Mouse (Mus musculus) midbrain, embryonic 12.5 days (tissue): Measurements from ENCODE around the gene B3galt1. TPM values are rescaled to one million over a fixed set of nuclear protein-coding genes. Genes with fewer than 3 reads are reported as not detected.

Source experiments
- ATAC-seq: fragments of 200-750 bp; cut with Nextera tagmentation; 2 replicates; pipeline ENCODE4 v1.8.0; 2017; ENCODE audit warnings: low read depth, moderate TSS enrichment, moderate library complexity; ENCODE audit not compliant: low FRiP score
- H3K27ac ChIP-seq: fragments of 300-500 bp; sonication (generic); replicated peaks from 2 replicates; pipeline ENCODE4 v1.5.1; 2016; ENCODE audit warnings: mild to moderate bottlenecking
- H3K27me3 ChIP-seq: fragments of 300-500 bp; sonication (generic); 2 replicates; pipeline ENCODE4 v1.6.1; 2016; ENCODE audit warnings: mild to moderate bottlenecking
- H3K36me3 ChIP-seq: fragments of 300-500 bp; sonication (generic); 2 replicates; pipeline ENCODE4 v1.6.1; 2016
- H3K4me1 ChIP-seq: fragments of 300-500 bp; sonication (generic); 2 replicates; pipeline ENCODE4 v1.6.1; 2016
- H3K4me2 ChIP-seq: fragments of 300-500 bp; sonication (generic); replicated peaks from 2 replicates; pipeline ENCODE4 v1.6.1; 2016; ENCODE audit warnings: mild to moderate bottlenecking, moderate library complexity
- H3K4me3 ChIP-seq: fragments of 300-500 bp; sonication (generic); 2 replicates; pipeline ENCODE4 v1.5.1; 2016; ENCODE audit warnings: mild to moderate bottlenecking
- H3K9ac ChIP-seq: fragments of 300-500 bp; sonication (generic); replicated peaks from 2 replicates; pipeline ENCODE4 v1.6.1; 2016; ENCODE audit warnings: mild to moderate bottlenecking, moderate library complexity
- H3K9me3 ChIP-seq: fragments of 300-500 bp; sonication (generic); 2 replicates; pipeline ENCODE4 v1.6.1; 2016; ENCODE audit warnings: mild to moderate bottlenecking
- whole genome bisulfite sequencing: fragments of 180-500 bp; shearing (Covaris S2); methylation state at CpG from one replicate; pipeline ENCODE4 v1.1.7; 2016; 5-methylcytosine and 5-hydroxymethylcytosine counted together
- polyA plus RNA-seq: library from polyadenylated mRNA; unstranded; fragments of >200 nt; fragmentation: Nextera tagmentation; extraction: Ambion mirVana; gene quantifications from 2 replicates; pipeline ENCODE4 v1.2.1, GENCODE M21; 2016

The B3galt1 gene
- polyA plus RNA-seq, 1 experiment from 2014 or later: 24.3 TPM

- Histone ChIP-seq H3K27me3 (no peaks in the 10 kb centered on the region), H3K9ac (no peak overlapping the region), H3K4me3 (no peak overlapping the region), H3K27ac (no peak overlapping the region), H3K36me3 (no peaks in the 10 kb centered on the region), H3K9me3 (no peaks in the 10 kb centered on the region), H3K4me1 (no peaks in the 10 kb centered on the region), H3K4me2 (no peak overlapping the region)
- no peak for ATAC-seq
Measured at GRCm38 (mm10) chr2:67590408-67590807, 24.7 kb downstream of the B3galt1 start.

DNA sequence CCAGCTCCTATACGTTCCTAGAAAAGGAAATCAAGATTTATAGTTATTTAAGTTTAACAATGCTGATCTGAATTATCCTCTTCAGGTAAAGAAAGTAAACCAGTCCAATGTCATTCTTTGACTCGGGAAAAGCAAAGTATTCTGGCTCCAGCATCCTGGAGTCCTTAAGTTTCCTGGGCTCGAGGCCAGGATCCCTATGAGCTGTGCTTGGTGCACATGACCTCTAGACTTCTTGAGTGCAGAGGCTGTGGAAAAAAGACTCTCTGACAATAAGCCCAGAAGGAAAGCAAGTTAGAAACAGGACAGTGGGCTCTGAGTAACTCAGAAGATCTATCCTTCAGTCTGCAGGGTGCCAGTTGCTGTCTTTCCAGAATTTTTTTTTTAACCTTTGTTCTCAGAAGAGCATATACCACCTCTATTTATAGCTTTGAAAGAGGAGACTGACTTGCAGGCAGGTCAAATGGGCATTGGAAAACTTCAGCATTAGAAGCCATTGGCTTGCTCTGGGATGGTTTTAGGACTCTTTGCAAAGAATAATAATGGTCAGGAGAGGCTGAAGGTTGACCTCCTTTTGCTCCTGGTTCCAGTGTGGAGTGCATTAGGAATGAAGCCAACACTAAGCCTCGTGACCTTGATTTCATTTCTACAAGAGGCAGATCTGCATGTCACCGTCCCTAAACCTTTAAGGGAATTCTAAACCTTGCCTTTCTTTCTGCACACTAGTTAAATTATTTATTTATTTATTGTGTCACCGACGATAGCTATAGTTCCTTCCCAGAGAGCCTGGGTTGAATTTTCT is 26.4 kb downstream of the B3galt1 start:
- Histone ChIP-seq H3K27me3 (no peaks in the 10 kb centered on the region), H3K27ac (no peak overlapping the region), H3K4me1 (no peaks in the 10 kb centered on the region), H3K4me3 (no peak overlapping the region), H3K9ac (no peak overlapping the region), H3K36me3 (no peaks in the 10 kb centered on the region), H3K4me2 (no peak overlapping the region), H3K9me3 (no peaks in the 10 kb centered on the region)
- ATAC-seq: no peak
- 83% methylated on average over 7 of the region's 7 CpGs for whole genome bisulfite sequencing

DNA sequence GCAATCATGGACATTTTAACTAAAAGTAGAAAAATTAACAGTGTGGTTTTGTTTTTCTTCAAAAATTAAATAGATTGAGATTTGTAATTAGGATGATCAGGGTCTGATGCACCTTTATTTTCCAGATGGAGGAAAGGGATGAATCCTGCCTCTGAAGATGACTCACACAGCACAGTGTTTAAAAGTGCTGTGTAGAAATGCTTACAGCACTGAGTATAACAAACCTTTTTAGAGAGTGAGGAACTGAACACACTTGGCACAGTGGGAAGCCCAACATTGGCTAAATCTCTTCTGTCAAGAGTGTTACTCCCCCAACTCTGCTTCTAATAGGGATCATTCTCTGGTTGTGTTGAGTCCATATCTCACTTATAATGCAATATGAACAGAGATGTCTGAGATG is 57.2 kb downstream of the B3galt1 start:
- Histone ChIP-seq H3K9ac (no peak overlapping the region), H3K27me3 (no peaks in the 10 kb centered on the region), H3K4me3 (no peak overlapping the region), H3K4me1 (no peaks in the 10 kb centered on the region), H3K9me3 (no peaks in the 10 kb centered on the region), H3K4me2 (no peak overlapping the region), H3K36me3 (no peaks in the 10 kb centered on the region), H3K27ac (no peak overlapping the region)
- no peak for ATAC-seq

- Histone ChIP-seq H3K4me1 (no peaks in the 10 kb centered on the region), H3K9ac (no peak overlapping the region), H3K27me3 (no peaks in the 10 kb centered on the region), H3K9me3 (0 out of 2 replicates have a peak, but pooled peaks cover 5% of the 10 kb centered on the region), H3K4me3 (no peak overlapping the region), H3K27ac (no peak overlapping the region), H3K4me2 (no peak overlapping the region), H3K36me3 (no peaks in the 10 kb centered on the region)
- ATAC-seq: no peak
- WGBS: 75% methylated on average over 3 of the region's 3 CpGs
Measured at GRCm38 (mm10) chr2:67627667-67628066, 62.0 kb downstream of the B3galt1 start.

DNA sequence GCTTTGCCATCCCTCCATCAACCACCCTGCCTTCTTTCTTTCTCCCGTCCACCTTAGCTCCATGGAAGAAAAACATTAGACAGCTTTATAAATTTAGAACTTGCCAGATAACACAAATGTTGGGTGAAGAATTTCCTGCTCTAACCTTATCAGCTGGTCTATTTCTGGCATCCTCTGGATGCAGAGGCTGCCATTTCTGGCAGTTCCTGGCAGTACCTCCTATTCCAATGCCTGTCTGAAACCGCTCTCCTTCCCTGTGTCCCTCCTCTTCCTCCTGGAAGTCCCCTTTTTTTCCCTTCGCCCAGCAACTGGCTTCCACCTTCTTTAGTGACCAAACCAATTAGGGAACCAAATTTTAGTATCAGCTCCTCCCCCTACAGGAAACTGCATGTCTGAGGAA is 62.6 kb downstream of the B3galt1 start:
- H3K36me3 ChIP-seq: no peaks in the 10 kb centered on the region
- no peak overlapping the region for H3K9ac ChIP-seq
- no peaks in the 10 kb centered on the region for H3K4me1 ChIP-seq
- WGBS: 78% methylated on average over 3 of the region's 3 CpGs
- H3K27ac ChIP-seq: no peak overlapping the region
- H3K4me3 ChIP-seq: no peak overlapping the region
- H3K27me3 ChIP-seq: no peaks in the 10 kb centered on the region
- H3K4me2 ChIP-seq: no peak overlapping the region
- no peak for ATAC-seq
- H3K9me3 ChIP-seq: 0 out of 2 replicates have a peak, but pooled peaks cover 5% of the 10 kb centered on the region

DNA sequence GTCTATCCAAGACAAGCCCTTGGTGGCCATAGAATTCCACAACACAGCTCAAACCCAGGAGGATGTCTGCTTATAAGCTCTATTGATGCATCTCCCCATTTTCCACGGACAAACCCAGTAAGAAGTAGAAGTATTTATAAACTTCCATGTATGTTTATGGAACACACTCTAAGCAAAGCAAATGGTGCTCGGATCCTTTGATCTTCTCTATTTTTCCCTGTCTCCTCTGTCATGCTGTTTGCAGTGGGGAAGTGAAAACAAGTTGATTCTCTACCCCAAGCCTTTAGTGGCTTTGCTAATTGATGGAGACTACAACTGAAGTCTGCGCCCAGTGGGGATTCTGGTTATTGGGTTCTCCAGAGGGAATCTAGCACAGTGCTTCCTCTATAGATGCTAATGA is 89.2 kb downstream of the B3galt1 start:
- 78% methylated on average over 3 of the region's 3 CpGs for WGBS
- Histone ChIP-seq H3K4me2 (no peak overlapping the region), H3K27me3 (no peaks in the 10 kb centered on the region), H3K9me3 (no peaks in the 10 kb centered on the region), H3K36me3 (no peaks in the 10 kb centered on the region), H3K9ac (no peak overlapping the region), H3K4me3 (no peak overlapping the region), H3K27ac (no peak overlapping the region), H3K4me1 (no peaks in the 10 kb centered on the region)
- peak; percentile 9; the same call in 1 of the 2 replicates for ATAC-seq

DNA sequence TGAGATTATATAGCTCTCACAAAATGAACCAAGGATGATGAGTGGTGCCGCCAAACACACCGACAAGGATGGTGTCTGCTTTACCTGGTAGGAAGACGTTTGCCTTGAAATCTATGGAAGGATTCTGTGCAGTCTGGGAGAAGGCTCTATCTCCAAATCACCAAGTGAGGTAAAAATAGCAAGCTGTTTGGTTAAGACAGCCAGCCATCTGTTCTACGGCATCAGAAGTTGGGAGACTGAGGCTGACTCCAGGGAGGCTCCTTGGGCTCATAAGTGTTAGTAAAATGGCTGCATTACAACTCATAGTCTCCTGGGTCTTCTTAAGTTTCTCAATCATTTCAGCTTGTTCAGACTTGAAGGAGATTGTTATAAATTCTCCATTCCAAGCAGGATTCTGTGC is 91.7 kb downstream of the B3galt1 start:
- Histone ChIP-seq H3K36me3 (no peaks in the 10 kb centered on the region), H3K4me3 (no peak overlapping the region), H3K27me3 (no peaks in the 10 kb centered on the region), H3K4me1 (no peaks in the 10 kb centered on the region), H3K4me2 (no peak overlapping the region), H3K9me3 (no peaks in the 10 kb centered on the region), H3K9ac (no peak overlapping the region), H3K27ac (no peak overlapping the region)
- ATAC-seq: no peak
- WGBS: 88% methylated on average over 4 of the region's 4 CpGs

DNA sequence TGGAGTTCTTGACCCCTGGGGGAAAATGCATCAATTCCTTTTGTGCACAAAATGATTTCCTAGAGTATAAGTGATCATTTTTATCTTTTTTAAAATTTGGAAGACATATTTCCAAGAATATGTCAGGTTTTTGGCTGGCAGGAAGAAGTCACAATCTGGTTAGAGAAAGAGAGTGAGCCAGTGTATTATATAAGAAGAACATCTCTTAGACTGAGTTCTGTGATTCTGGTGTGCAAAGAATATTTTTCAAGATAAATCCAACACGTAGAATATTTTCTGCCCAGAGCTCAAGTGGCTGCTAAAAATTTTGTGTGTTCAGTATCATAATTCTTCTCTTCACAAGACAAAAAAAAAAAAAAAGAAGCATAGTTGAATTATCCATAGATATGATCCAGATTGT is 92.4 kb downstream of the B3galt1 start:
- Histone ChIP-seq H3K9me3 (no peaks in the 10 kb centered on the region), H3K4me2 (no peak overlapping the region), H3K4me1 (no peaks in the 10 kb centered on the region), H3K27me3 (no peaks in the 10 kb centered on the region), H3K4me3 (no peak overlapping the region), H3K36me3 (no peaks in the 10 kb centered on the region), H3K9ac (no peak overlapping the region), H3K27ac (no peak overlapping the region)
- ATAC-seq: no peak
- 86% methylated on average over 1 of the region's 1 CpGs for WGBS

DNA sequence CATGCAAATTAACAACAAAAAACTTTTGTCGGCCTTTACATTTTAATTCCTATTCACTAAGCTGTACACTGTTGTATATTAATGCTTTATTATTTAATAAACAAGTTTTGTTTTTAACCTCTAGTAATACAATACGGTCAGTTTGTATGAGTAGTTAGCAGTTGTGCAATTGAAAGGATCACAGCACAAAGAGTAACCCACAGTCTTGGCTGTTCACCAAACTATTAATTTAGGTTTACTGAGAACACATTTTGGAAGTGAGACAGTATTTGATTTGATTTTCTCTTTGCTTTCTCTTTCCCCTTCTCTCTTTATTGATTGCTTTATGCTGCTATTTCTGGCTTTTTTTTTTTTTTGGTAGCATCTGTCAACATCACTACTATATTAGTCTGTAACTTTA is 106.0 kb downstream of the B3galt1 start:
- ATAC-seq: no peak
- H3K9me3 ChIP-seq: no peaks in the 10 kb centered on the region
- no peaks in the 10 kb centered on the region for H3K36me3 ChIP-seq
- no peak overlapping the region for H3K27ac ChIP-seq
- no peak overlapping the region for H3K4me3 ChIP-seq
- no peak overlapping the region for H3K4me2 ChIP-seq
- no peaks in the 10 kb centered on the region for H3K4me1 ChIP-seq
- no peak overlapping the region for H3K9ac ChIP-seq
- WGBS: 94% methylated on average over 2 of the region's 2 CpGs
- no peaks in the 10 kb centered on the region for H3K27me3 ChIP-seq

- Histone ChIP-seq H3K4me1 (no peaks in the 10 kb centered on the region), H3K36me3 (no peaks in the 10 kb centered on the region), H3K27me3 (no peaks in the 10 kb centered on the region), H3K27ac (no peak overlapping the region), H3K4me2 (no peak overlapping the region), H3K4me3 (no peak overlapping the region), H3K9me3 (no peaks in the 10 kb centered on the region), H3K9ac (no peak overlapping the region)
- WGBS: 81% methylated on average over 4 of the region's 4 CpGs
- no peak for ATAC-seq
Measured at GRCm38 (mm10) chr2:67677697-67678096, 112.0 kb downstream of the B3galt1 start.

- no peak overlapping the region for H3K27ac ChIP-seq
- WGBS: 88% methylated on average over 5 of the region's 5 CpGs
- no peak for ATAC-seq
Measured at GRCm38 (mm10) chr2:67724249-67724648, 158.6 kb downstream of the B3galt1 start.

DNA sequence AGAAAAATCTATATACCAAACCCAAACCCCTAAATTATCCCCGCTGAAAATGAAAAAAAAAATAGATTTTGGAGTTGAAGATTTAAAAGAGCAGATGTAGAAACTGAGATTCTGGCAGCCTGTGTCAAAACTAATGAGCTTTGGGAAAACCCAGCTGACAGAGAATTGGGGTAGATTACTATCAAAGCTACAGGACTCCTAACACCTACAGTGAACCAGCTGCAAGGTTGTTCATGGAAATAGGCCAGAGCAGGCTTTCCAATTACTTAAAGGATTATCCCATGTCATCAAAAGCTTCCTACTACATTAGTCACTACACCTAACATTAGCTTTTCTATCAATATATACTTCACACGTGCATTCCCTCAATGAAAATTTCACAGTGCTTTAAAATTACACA is 165.1 kb downstream of the B3galt1 start:
- Histone ChIP-seq H3K4me3 (no peak overlapping the region), H3K4me2 (no peak overlapping the region), H3K9me3 (no peaks in the 10 kb centered on the region), H3K4me1 (no peaks in the 10 kb centered on the region), H3K9ac (no peak overlapping the region), H3K27ac (no peak overlapping the region), H3K36me3 (no peaks in the 10 kb centered on the region), H3K27me3 (no peaks in the 10 kb centered on the region)
- WGBS: 69% methylated on average over 2 of the region's 2 CpGs
- no peak for ATAC-seq

More at GRCm38 (mm10) chr2:67724249-67724648, 158.6 kb downstream of the B3galt1 start:
- Histone ChIP-seq H3K4me1 (no peaks in the 10 kb centered on the region), H3K4me3 (no peak overlapping the region), H3K9me3 (no peaks in the 10 kb centered on the region), H3K36me3 (no peaks in the 10 kb centered on the region), H3K27me3 (no peaks in the 10 kb centered on the region), H3K9ac (no peak overlapping the region), H3K4me2 (no peak overlapping the region)

- Histone ChIP-seq H3K4me1 (peaks cover 2% of the 10 kb centered on the region; the same call in 1 of the 2 replicates), H3K9ac (no peak overlapping the region), H3K27me3 (no peaks in the 10 kb centered on the region), H3K36me3 (no peaks in the 10 kb centered on the region), H3K27ac (no peak overlapping the region), H3K9me3 (no peaks in the 10 kb centered on the region), H3K4me2 (no peak overlapping the region), H3K4me3 (no peak overlapping the region)
- no peak for ATAC-seq
- WGBS: 73% methylated on average over 3 of the region's 3 CpGs
Measured at GRCm38 (mm10) chr2:67751585-67751984, 185.9 kb downstream of the B3galt1 start.
